ENCODE assay signal across 22 mouse cellular contexts in the genomic region with DNA sequence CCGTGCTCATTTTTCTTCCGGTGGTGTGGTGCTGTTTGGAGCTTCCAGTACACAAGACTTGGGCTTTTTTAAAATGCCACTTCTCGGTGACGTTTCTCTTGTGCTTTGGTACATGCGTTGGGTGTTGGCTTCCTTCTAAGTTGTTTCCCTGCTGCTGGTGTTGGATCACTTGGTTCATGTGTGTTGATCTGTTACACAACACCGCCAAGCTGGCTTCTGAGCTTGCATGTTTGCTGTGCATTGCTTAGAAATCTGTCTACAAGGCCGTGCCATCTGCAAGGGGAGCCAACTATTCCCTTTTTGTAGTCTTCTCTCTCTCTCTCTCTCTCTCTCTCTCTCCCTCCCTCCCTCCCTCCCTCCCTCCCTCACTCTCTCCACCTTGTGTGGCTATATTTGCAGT.
DNase-seq lines count a peak whose midpoint lies in the region; ATAC-seq and TF ChIP-seq lines count a peak whose summit lies in the region.
"Had no signal": no experiment of that assay in that cellular context is flagged by ENCODE, and none has a peak within 500 bp of the region (broad histone marks: within the 10 kb centered on the region; RNA-seq: fewer than 3 reads in every experiment).

No protein-coding gene starts in this region.

- no peak for TF ChIP-seq CTCF in forebrain, postnatal 0 days (IDR thresholded peaks at IDR 0.05; ENCODE audit: low read depth)
- no peak for TF ChIP-seq CTCF in brain, embryonic 14.5 days (IDR thresholded peaks at IDR 0.05; ENCODE audit: borderline replicate concordance, extremely low read depth, insufficient read depth, insufficient read length)

- no peak overlapping the region for H3K27ac ChIP-seq in forebrain, postnatal 0 days (ENCODE audit: low read depth, low read length)
- H3K27ac ChIP-seq in forebrain, embryonic 13.5 days, result no peak overlapping the region
- H3K27ac ChIP-seq: embryonic facial prominence, embryonic 13.5 days; embryonic facial prominence, embryonic 15.5 days; forebrain, embryonic 10.5 days; forebrain, embryonic 15.5 days had no signal

- no peak for TF ChIP-seq POLR2A in brain, embryonic 14.5 days (IDR thresholded peaks at IDR 0.05; ENCODE audit: borderline replicate concordance, extremely low read depth, insufficient read depth, insufficient read length, poor library complexity, severe bottlenecking)

- H3K4me2 ChIP-seq in forebrain, postnatal 0 days (ENCODE audit: low read depth), result no peak overlapping the region
- H3K4me2 ChIP-seq in forebrain, embryonic 13.5 days, result no peak overlapping the region
- H3K4me2 ChIP-seq: embryonic facial prominence, embryonic 13.5 days; embryonic facial prominence, embryonic 15.5 days; forebrain, embryonic 15.5 days had no signal

- WGBS in forebrain, postnatal 0 days, result 74% methylated on average over 7 of the region's 7 CpGs
- 92% methylated on average over 7 of the region's 7 CpGs for WGBS in forebrain, embryonic 13.5 days

- peak; percentile 58 for DNase-seq in forebrain, postnatal 0 days
- DNase-seq in layer of hippocampus, adult 9-11 months, result peak; percentile 23
- DNase-seq in layer of hippocampus, postnatal 14 days (ENCODE audit: low spot score in 2 of 2), result no peak
- peak; percentile 40 for DNase-seq in brain, adult 2 months (ENCODE audit: low read depth, low spot score)
- DNase-seq in brain, embryonic 14.5 days (ENCODE audit: low read depth), result peak; percentile 26
- DNase-seq in retina, embryonic 14.5 days (ENCODE audit: low spot score), result no peak
- DNase-seq: adrenal gland, adult 2 months; adrenal gland, postnatal 10 days; adrenal gland, postnatal 25 days; cerebellum, adult 11 months; cerebellum, adult 18-20 months; cerebellum, adult 8-10 months; cerebellum, adult 9-11 months; cerebellum, postnatal 14 days; cerebellum, postnatal 36 days; embryo, embryonic 11 days had no signal

- ATAC-seq in forebrain, postnatal 0 days, result peak; percentile 56; the same call in 1 of the 2 replicates
- no peak for ATAC-seq in forebrain, embryonic 13.5 days
- ATAC-seq: forebrain, embryonic 15.5 days had no signal

- peaks cover 7% of the 10 kb centered on the region; the same call in 1 of the 2 replicates for H3K4me1 ChIP-seq in forebrain, postnatal 0 days (ENCODE audit: insufficient read depth)
- H3K4me1 ChIP-seq in forebrain, embryonic 13.5 days, result peaks cover 4% of the 10 kb centered on the region; the same call in 1 of the 2 replicates
- H3K4me1 ChIP-seq: embryonic facial prominence, embryonic 15.5 days; forebrain, embryonic 15.5 days had no signal

- H3K4me3 ChIP-seq in forebrain, postnatal 0 days (ENCODE audit: low read depth, low read length), result no peak overlapping the region
- H3K4me3 ChIP-seq in forebrain, embryonic 13.5 days, result no peak overlapping the region
- H3K4me3 ChIP-seq: embryonic facial prominence, embryonic 13.5 days; embryonic facial prominence, embryonic 15.5 days; erythroblast, embryonic 14.5 days; forebrain, embryonic 10.5 days; forebrain, embryonic 15.5 days had no signal

- no peak overlapping the region for H3K9ac ChIP-seq in forebrain, postnatal 0 days
- no peak overlapping the region for H3K9ac ChIP-seq in forebrain, embryonic 13.5 days
- H3K9ac ChIP-seq: embryonic facial prominence, embryonic 13.5 days; embryonic facial prominence, embryonic 15.5 days; forebrain, embryonic 15.5 days had no signal

- no peaks in the 10 kb centered on the region for H3K36me3 ChIP-seq in forebrain, postnatal 0 days (ENCODE audit: insufficient read depth)
- no peaks in the 10 kb centered on the region for H3K36me3 ChIP-seq in forebrain, embryonic 13.5 days (ENCODE audit: poor library complexity, severe bottlenecking)
- H3K36me3 ChIP-seq: embryonic facial prominence, embryonic 13.5 days; embryonic facial prominence, embryonic 15.5 days; forebrain, embryonic 10.5 days; forebrain, embryonic 15.5 days had no signal

- no peaks in the 10 kb centered on the region for H3K9me3 ChIP-seq in forebrain, postnatal 0 days (ENCODE audit: low read length)
- H3K9me3 ChIP-seq in forebrain, embryonic 13.5 days (replicated peaks), result no peaks in the 10 kb centered on the region; the same call in 1 of the 2 replicates
- H3K9me3 ChIP-seq: embryonic facial prominence, embryonic 13.5 days; embryonic facial prominence, embryonic 15.5 days; forebrain, embryonic 15.5 days had no signal

- H3K27me3 ChIP-seq in forebrain, postnatal 0 days (ENCODE audit: insufficient read depth, low read length), result peaks cover 9% of the 10 kb centered on the region; the same call in 1 of the 2 replicates
- H3K27me3 ChIP-seq in forebrain, embryonic 13.5 days, result peaks cover 4% of the 10 kb centered on the region; the same call in 1 of the 2 replicates
- H3K27me3 ChIP-seq: embryonic facial prominence, embryonic 13.5 days had no signal

Comparison
In these comparisons a context has a peak if more than half of its experiments do, and no peak if none do; other contexts are left out.
1. DNase-seq: peak in forebrain, postnatal 0 days (single experiment), layer of hippocampus, adult 9-11 months (single experiment), brain, adult 2 months (single experiment) and brain, embryonic 14.5 days (single experiment); none in layer of hippocampus, postnatal 14 days (0 of 2) and retina, embryonic 14.5 days (single experiment).